Mouse (Mus musculus) bone marrow macrophage, adult 2 months (primary cell): ENCODE data around the gene Amotl1. TPM values are rescaled to one million over a fixed set of nuclear protein-coding genes. Genes with fewer than 3 reads are reported as not detected.

Source experiments
- H3K27ac ChIP-seq: 2 replicates; pipeline ENCODE4 v1.5.1; 2012; ENCODE audit warnings: low read depth, low read length; ENCODE audit not compliant: insufficient read depth
- H3K4me1 ChIP-seq: 2 replicates; pipeline ENCODE4 v1.6.1; 2012; ENCODE audit warnings: low read length; ENCODE audit not compliant: control insufficient read depth, insufficient read depth
- H3K4me3 ChIP-seq: 2 replicates; pipeline ENCODE4 v1.5.1; 2012; ENCODE audit warnings: mild to moderate bottlenecking, low read length, moderate library complexity; ENCODE audit not compliant: insufficient read depth
- CTCF ChIP-seq: IDR thresholded peaks from 2 replicates; pipeline ENCODE4 v1.5.1; 2012; ENCODE audit warnings: low read depth, mild to moderate bottlenecking, low read length, moderate library complexity
- POLR2A ChIP-seq: IDR thresholded peaks from 2 replicates; pipeline ENCODE4 v1.6.1; 2012; ENCODE audit warnings: mild to moderate bottlenecking, low read depth, low read length, borderline replicate concordance
- polyA plus RNA-seq: library from polyadenylated mRNA; stranded (reverse); fragments of >200 nt; gene quantifications from 2 replicates; pipeline ENCODE4 v1.2.4, GENCODE M21; 2012; ENCODE audit not compliant: missing spikeins, insufficient read depth, insufficient read length

Amotl1 gene
- polyA plus RNA-seq, 1 experiment: 0.46 TPM

DNA sequence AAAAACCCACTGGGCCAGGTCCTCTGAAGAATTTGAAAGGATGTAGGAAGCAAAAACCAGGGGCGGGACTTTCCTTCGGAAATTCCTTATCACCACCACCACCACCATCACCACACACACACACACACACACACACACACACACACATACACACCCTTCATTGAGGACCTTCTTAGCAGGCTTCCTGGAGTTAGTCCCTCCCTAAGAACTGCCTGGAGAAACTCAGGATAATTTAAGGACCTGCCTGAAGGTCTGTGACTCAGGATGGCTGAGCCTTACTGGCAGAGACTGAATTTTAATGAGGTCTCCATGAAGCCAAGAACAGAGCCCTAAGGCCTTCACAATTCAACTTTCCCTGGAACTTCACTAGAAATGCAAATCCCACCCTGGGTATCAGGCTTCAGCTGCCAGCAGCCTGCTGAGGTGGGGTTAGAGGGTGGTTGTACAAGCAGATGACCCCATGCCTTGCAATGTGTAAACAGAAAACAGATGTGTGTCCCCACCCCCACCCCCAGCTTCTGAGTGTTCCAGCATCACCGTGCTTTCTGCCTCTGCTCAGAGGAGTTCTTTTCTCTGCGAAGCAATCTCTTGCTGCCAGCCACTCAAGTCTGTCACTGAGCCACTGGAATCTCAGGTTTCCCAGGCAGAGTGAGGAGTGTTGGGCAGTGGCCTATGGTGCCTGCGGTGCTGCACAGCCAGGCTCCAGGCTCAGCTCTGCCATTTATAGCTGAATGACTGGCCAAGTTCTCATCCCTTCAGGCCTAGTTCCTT, 2.4 kb downstream of the Amotl1 start:
- H3K4me3 ChIP-seq: no peak overlapping the region
- H3K27ac ChIP-seq: peak overlapping the region; percentile 74
- peaks cover 26% of the 10 kb centered on the region for H3K4me1 ChIP-seq
- TF ChIP-seq POLR2A: no peak
- TF ChIP-seq CTCF: no peak

DNA sequence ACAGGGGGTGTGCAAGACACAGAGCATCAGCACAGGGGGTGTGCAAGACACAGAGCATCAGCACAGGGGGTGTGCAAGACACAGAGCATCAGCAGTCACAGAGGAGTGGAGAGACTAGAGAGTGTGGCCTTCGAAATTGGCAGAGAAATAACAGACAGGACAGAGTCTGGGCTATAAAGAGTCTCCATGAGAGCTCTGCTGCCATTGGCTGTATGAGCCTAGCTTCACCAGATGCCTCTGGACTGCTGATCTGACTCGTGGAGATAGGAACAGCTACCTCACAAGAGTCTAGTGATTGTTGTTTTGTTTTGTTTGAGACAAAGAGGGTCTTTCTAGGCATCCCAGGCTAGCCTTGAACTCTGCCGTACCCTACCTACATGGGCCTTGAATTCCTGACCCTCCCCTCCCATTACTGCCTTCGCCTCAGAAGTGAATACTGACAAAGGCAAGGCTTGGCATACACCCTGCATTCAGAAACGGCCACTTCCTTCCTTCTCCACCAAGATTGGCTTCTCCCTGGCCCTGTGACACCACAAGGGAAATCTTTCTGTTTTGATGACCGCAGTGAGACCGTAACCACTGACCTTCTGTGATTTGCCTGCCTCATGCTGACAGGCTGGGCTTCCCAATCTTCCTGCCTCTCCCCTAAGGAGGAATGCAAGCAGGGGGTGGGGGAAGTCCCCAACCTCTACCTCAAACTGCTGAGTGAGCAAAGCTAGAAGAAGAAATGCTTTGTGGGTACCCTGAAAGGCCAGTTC, 3.4 kb downstream of the Amotl1 start:
- Histone ChIP-seq H3K4me3 (no peak overlapping the region), H3K27ac (peak overlapping the region; percentile 74), H3K4me1 (peaks cover 26% of the 10 kb centered on the region)
- TF ChIP-seq CTCF: no peak
- TF ChIP-seq POLR2A: no peak

DNA sequence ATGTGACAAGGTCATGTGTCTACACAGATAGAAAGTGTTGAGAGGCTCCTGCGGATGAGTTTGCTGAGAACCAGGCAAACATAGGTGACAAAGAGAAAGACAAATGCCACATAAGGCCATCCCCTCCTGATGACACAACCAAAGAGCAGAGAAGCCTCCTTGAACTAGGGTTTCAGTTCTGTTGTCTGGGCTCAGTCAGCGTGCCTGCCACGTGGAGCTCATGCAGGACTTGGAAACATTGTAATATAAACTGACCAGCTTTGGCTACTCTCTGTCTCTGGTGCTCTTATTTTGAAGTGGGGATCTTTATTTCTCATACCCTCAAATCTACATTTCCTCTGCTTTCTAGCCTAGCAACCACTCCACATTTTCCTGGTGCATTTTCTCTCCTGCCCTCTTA, 8.6 kb downstream of the Amotl1 start:
- H3K27ac ChIP-seq: no peak overlapping the region
- peaks cover 31% of the 10 kb centered on the region for H3K4me1 ChIP-seq
- no peak overlapping the region for H3K4me3 ChIP-seq
- no peak for TF ChIP-seq CTCF
- TF ChIP-seq POLR2A: no peak

DNA sequence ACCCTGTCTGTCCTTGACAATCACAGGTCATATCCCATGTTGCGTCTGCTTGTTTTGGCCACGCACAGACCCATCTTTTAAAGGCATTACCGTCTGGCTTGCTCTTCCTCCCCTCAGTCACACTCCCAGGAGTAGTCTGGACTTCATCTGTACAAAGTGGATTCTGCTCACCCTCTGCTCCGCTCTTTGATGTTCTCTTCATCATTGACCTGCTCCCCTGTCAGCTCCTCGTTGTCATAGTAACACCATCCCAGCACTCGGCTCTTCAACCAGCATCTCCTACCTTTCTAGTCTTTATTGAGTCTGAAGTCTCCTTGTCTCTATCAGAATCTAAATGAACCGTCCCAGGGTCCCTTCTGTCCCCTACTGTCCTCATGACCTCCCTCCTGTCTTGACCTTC, 9.3 kb downstream of the Amotl1 start:
- Histone ChIP-seq H3K27ac (no peak overlapping the region), H3K4me1 (peaks cover 24% of the 10 kb centered on the region), H3K4me3 (no peak overlapping the region)
- TF ChIP-seq CTCF (no peak), POLR2A (no peak)

DNA sequence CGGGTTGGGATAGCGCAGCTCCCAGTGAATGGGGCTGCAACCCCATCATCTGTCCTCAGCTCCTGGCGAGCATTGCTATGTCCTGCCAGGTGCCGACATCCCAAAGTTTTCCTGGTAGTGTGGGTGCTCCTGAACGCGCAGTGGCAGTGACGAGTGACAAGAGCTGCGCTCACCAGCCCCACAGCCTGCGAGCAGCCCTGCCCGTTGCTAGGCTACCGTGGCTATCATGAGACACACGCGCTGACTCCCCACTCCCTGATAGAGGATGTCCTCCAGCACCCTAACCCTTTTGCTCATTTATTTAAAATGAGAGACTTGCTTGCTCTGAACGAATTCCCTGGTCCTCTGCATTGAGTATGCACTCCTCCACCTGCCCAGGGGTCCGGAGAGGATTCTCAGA, 10.7 kb downstream of the Amotl1 start:
- Histone ChIP-seq H3K27ac (no peak overlapping the region), H3K4me3 (no peak overlapping the region), H3K4me1 (peaks cover 17% of the 10 kb centered on the region)
- no peak for TF ChIP-seq CTCF
- TF ChIP-seq POLR2A: no peak

DNA sequence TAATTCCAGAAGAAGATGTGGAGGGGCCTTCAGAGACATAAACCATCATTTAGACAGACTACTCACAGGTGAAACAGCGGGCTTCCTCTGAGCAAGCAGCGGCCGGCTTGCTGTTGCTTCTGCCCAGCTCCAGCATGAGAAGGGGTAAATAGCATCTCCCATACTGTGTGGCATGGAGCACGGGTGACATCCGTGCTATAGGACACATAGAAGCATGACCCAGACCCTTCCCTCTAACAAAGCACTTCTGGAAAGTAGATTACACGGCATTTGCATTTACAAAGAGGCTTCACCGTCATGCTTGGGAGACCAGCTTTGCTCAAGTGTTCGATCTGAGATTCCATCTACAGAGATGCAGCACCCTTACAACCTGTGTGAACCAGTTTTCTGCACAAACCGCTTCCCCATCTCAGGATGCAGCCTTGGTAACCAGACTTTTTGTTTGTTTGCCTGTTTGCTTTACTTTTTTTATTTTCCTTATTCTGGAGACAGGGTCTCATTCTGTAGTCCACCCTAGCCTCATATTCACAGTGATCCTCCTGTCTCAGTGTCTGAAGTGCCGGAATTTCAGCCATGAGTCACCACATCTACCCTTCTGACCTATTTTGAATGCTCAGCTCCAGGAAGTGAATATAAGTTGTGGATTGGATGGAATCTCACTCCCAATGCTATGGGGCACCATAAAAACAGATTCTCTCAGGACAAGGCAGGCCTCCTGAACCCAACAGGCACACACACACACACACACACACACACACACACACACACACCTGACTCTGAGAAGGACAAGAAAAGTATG, 12.3 kb downstream of the Amotl1 start:
- Histone ChIP-seq H3K4me1 (peaks cover 17% of the 10 kb centered on the region), H3K27ac (no peak overlapping the region), H3K4me3 (no peak overlapping the region)
- no peak for TF ChIP-seq CTCF
- TF ChIP-seq POLR2A: no peak

DNA sequence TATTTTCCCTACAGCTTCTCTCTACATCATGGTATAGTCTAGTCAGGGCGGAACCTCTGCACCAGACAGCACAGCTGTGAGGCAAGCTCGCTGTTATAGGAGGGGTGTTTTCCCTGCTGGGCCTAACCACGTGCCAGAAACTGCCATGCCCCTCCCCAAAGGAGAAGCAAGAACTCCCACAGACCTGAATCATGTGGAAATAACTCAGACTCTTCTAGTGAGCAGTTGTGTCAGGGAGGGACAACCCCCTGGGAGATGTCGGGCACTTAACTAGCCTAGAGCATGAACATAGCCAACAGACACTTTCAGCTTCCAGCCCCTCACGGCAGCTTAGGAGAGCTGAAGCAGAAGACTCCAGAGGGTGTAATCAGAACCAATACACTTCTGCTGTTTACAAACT, 13.1 kb downstream of the Amotl1 start:
- Histone ChIP-seq H3K4me1 (peaks cover 19% of the 10 kb centered on the region), H3K27ac (no peak overlapping the region), H3K4me3 (no peak overlapping the region)
- TF ChIP-seq CTCF (no peak), POLR2A (no peak)

DNA sequence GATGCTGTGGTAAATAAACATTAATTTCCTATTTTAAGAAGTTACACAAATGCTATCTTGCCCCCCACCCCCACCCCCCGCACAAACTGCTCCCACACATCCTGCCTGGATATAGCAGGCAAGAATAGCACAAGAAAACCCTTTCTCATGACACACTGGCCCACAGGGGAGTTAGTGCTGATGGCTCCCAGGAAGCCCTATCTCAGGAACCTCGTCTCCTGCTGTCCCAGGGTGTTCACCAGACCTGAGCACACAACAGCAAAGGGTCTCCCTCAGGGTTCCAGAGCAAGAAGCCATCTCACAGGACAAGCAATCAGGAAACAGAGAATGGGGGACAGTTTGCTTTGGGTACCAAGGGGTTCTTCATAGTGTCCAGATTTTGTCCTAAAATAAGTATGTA, 17.3 kb downstream of the Amotl1 start:
- Histone ChIP-seq H3K4me1 (peaks cover 25% of the 10 kb centered on the region), H3K4me3 (no peak overlapping the region), H3K27ac (no peak overlapping the region)
- TF ChIP-seq POLR2A (no peak), CTCF (no peak)

DNA sequence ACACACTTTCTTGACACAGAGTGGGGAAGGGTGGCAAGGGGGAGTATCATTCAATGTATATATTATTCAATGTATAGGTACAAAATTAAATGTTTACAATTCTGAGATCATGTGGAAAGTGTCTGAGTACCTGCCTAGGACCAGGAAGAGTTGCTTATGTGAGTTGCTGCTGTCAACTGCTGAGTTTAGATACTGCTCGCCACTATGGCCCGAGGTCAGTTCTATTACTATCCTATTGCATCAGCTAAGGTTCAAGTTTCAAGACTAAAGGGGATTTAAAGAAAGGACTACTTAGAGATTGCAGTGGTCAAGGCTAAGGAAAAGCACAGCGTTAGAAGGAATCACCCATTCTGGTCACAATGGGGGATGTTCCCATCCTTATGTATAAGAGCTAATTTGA, 18.9 kb downstream of the Amotl1 start:
- Histone ChIP-seq H3K4me3 (no peak overlapping the region), H3K27ac (no peak overlapping the region), H3K4me1 (peaks cover 12% of the 10 kb centered on the region; the same call in 1 of the 2 replicates)
- TF ChIP-seq POLR2A (no peak), CTCF (no peak)

DNA sequence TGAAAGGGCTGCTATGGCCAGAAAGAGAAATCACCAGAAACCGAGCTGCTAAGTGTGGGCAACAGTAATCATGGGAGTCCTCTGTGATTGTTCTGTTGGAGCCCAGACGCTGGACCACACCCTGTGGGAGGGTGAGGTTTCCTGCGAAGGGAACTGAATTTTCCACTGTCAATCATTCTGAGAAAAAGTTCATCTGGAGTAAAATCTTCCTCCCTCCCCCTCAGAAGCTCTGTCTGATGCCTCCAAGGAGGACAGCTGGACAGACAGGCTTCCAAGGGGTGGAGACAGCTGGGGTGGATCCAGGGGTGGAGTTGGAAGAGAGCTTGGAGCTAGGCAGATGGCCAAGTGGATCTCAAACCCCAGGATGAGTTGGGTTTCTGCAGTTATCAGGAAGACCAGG, 19.8 kb downstream of the Amotl1 start:
- no peak overlapping the region for H3K27ac ChIP-seq
- TF ChIP-seq CTCF (no peak), POLR2A (no peak)
- H3K4me3 ChIP-seq: no peak overlapping the region

More for the DNA sequence above, 19.8 kb downstream of the Amotl1 start:
- peaks cover 21% of the 10 kb centered on the region for H3K4me1 ChIP-seq
